In genomic region chr15:36688051-36688754, GRCm38 (mm10) we compare ENCODE assay signal across 8 mouse cellular contexts.
DNase-seq lines count a peak whose midpoint lies in the region; ATAC-seq lines count a peak whose summit lies in the region.

No protein-coding gene starts in this region.

- H3K4me1 ChIP-seq in midbrain, embryonic 12.5 days: no peaks in the 10 kb centered on the region
- 0 out of 2 replicates have a peak, but pooled peaks cover 3% of the 10 kb centered on the region for H3K4me1 ChIP-seq in midbrain, embryonic 14.5 days (ENCODE audit: control insufficient read depth, insufficient read depth, low read length)
- H3K4me1 ChIP-seq in embryonic facial prominence, embryonic 11.5 days (ENCODE audit: control insufficient read depth, insufficient read depth, low read length): no peaks in the 10 kb centered on the region
- peaks cover 11% of the 10 kb centered on the region for H3K4me1 ChIP-seq in limb, embryonic 15.5 days

- no peaks in the 10 kb centered on the region for H3K9me3 ChIP-seq in midbrain, embryonic 12.5 days
- H3K9me3 ChIP-seq in midbrain, embryonic 14.5 days (ENCODE audit: control insufficient read depth, low read length): no peaks in the 10 kb centered on the region
- H3K9me3 ChIP-seq in embryonic facial prominence, embryonic 11.5 days (replicated peaks; ENCODE audit: control insufficient read depth, low read length): no peaks in the 10 kb centered on the region
- no peaks in the 10 kb centered on the region for H3K9me3 ChIP-seq in limb, embryonic 15.5 days

- peaks cover 5% of the 10 kb centered on the region; the same call in 1 of the 2 replicates for H3K27me3 ChIP-seq in midbrain, embryonic 12.5 days
- no peaks in the 10 kb centered on the region for H3K27me3 ChIP-seq in midbrain, embryonic 14.5 days (ENCODE audit: control insufficient read depth, insufficient read depth, low read length)
- H3K27me3 ChIP-seq in embryonic facial prominence, embryonic 11.5 days (ENCODE audit: control insufficient read depth, insufficient read depth, low read length): no peaks in the 10 kb centered on the region
- no peaks in the 10 kb centered on the region for H3K27me3 ChIP-seq in limb, embryonic 15.5 days

- DNase-seq in midbrain, embryonic 14.5 days: no peak
- DNase-seq in embryonic facial prominence, embryonic 11.5 days (ENCODE audit: low spot score): no peak
- no peak for DNase-seq in ovary, adult 18-20 months (ENCODE audit: low spot score)
- no peak for DNase-seq in right cerebral cortex, postnatal 10 days (ENCODE audit: low spot score in 2 of 2)

- no peak overlapping the region for H3K4me3 ChIP-seq in midbrain, embryonic 12.5 days
- H3K4me3 ChIP-seq in midbrain, embryonic 14.5 days (replicated peaks; ENCODE audit: low read depth, low read length): no peak overlapping the region
- no peak overlapping the region for H3K4me3 ChIP-seq in embryonic facial prominence, embryonic 11.5 days (ENCODE audit: low read depth, low read length)
- H3K4me3 ChIP-seq in limb, embryonic 15.5 days: no peak overlapping the region

- no peak for ATAC-seq in midbrain, embryonic 12.5 days (ENCODE audit: low FRiP score, low read depth)
- no peak for ATAC-seq in midbrain, embryonic 14.5 days (ENCODE audit: low FRiP score, low TSS enrichment)
- no peak for ATAC-seq in embryonic facial prominence, embryonic 11.5 days (replicated peaks; ENCODE audit: insufficient number of reproducible peaks, low FRiP score, low TSS enrichment, low read depth)
- ATAC-seq in limb, embryonic 15.5 days (ENCODE audit: insufficient number of reproducible peaks, low FRiP score, low TSS enrichment, low read depth): no peak
- peak; percentile 33 for ATAC-seq in neutrophil, adult 5-6 weeks (ENCODE audit: extremely low read depth, insufficient number of reproducible peaks, low FRiP score, poor library complexity, severe bottlenecking)
- ATAC-seq in frontal cortex, adult (ENCODE audit: low TSS enrichment): no peak

- H3K4me2 ChIP-seq in midbrain, embryonic 12.5 days (replicated peaks): peak overlapping the region; percentile 7; the same call in 1 of the 2 replicates
- no peak overlapping the region for H3K4me2 ChIP-seq in midbrain, embryonic 14.5 days (ENCODE audit: low read length)
- peak overlapping the region; percentile 13; the same call in 1 of the 2 replicates for H3K4me2 ChIP-seq in embryonic facial prominence, embryonic 11.5 days (ENCODE audit: low read depth, low read length)
- 0 out of 2 replicates have a peak overlapping the region, but pooled peaks have one; percentile 17 for H3K4me2 ChIP-seq in limb, embryonic 15.5 days

- no peak overlapping the region for H3K27ac ChIP-seq in midbrain, embryonic 12.5 days (replicated peaks)
- H3K27ac ChIP-seq in midbrain, embryonic 14.5 days (replicated peaks; ENCODE audit: low read depth, low read length): no peak overlapping the region
- H3K27ac ChIP-seq in embryonic facial prominence, embryonic 11.5 days (replicated peaks; ENCODE audit: low read depth, low read length): no peak overlapping the region
- H3K27ac ChIP-seq in limb, embryonic 15.5 days: no peak overlapping the region

- no peak overlapping the region for H3K9ac ChIP-seq in midbrain, embryonic 12.5 days (replicated peaks)
- no peak overlapping the region for H3K9ac ChIP-seq in midbrain, embryonic 14.5 days (replicated peaks; ENCODE audit: low read length)
- H3K9ac ChIP-seq in embryonic facial prominence, embryonic 11.5 days (replicated peaks; ENCODE audit: low read length): no peak overlapping the region
- no peak overlapping the region for H3K9ac ChIP-seq in limb, embryonic 15.5 days

- 14% methylated on average over 17 of the region's 17 CpGs for WGBS in midbrain, embryonic 12.5 days
- WGBS in midbrain, embryonic 14.5 days: 17% methylated on average over 17 of the region's 17 CpGs
- 11% methylated on average over 17 of the region's 17 CpGs for WGBS in embryonic facial prominence, embryonic 11.5 days
- 7% methylated on average over 17 of the region's 17 CpGs for WGBS in limb, embryonic 15.5 days

- H3K36me3 ChIP-seq in midbrain, embryonic 12.5 days: no peaks in the 10 kb centered on the region
- no peaks in the 10 kb centered on the region for H3K36me3 ChIP-seq in midbrain, embryonic 14.5 days (ENCODE audit: control insufficient read depth, insufficient read depth, low read length)
- no peaks in the 10 kb centered on the region for H3K36me3 ChIP-seq in embryonic facial prominence, embryonic 11.5 days (replicated peaks; ENCODE audit: control insufficient read depth, insufficient read depth, low read depth, low read length)
- H3K36me3 ChIP-seq in limb, embryonic 15.5 days: no peaks in the 10 kb centered on the region
